Mouse (Mus musculus) heart, embryonic 14.5 days (tissue): ENCODE data around the gene 1810009A15Rik. TPM values are rescaled to one million over a fixed set of nuclear protein-coding genes. Genes with fewer than 3 reads are reported as not detected.

Source experiments
- ATAC-seq: fragments of 200-750 bp; cut with Nextera tagmentation; 2 replicates; pipeline ENCODE4 v1.8.0; 2017; ENCODE audit warnings: low read depth, moderate TSS enrichment; ENCODE audit not compliant: insufficient number of reproducible peaks, insufficient read depth, low FRiP score
- H3K27ac ChIP-seq, 2 experiments: fragments of 200-500 bp in 1 of 2; fragments of 300-500 bp in 1 of 2; sonication (generic) in 1 of 2; replicated peaks in 1 of 2; 2 replicates each; pipeline ENCODE4 v1.5.1; 2012 to 2014; ENCODE audit warnings: low read depth in 2 of 2, low read length in 2 of 2, control low read depth in 1 of 2, mild to moderate bottlenecking in 1 of 2, mixed read lengths in 1 of 2; ENCODE audit not compliant: control insufficient read depth in 1 of 2, insufficient read depth in 1 of 2
- H3K27me3 ChIP-seq: fragments of 300-500 bp; sonication (generic); 2 replicates; pipeline ENCODE4 v1.6.1; 2014; ENCODE audit warnings: mild to moderate bottlenecking, low read length, control low read depth; ENCODE audit not compliant: control insufficient read depth, insufficient read depth
- H3K36me3 ChIP-seq: fragments of 300-500 bp; sonication (generic); 2 replicates; pipeline ENCODE4 v1.6.1; 2014; ENCODE audit warnings: mild to moderate bottlenecking, control low read depth, low read length, mixed read lengths; ENCODE audit not compliant: control insufficient read depth, insufficient read depth
- H3K4me1 ChIP-seq, 2 experiments: fragments of 200-500 bp in 1 of 2; fragments of 300-500 bp in 1 of 2; sonication (generic) in 1 of 2; 2 replicates each; pipeline ENCODE4 v1.6.1; 2012 to 2014; ENCODE audit warnings: low read length in 2 of 2, control low read depth in 1 of 2, mixed read lengths in 1 of 2; ENCODE audit not compliant: control insufficient read depth in 2 of 2, insufficient read depth in 2 of 2
- H3K4me2 ChIP-seq: fragments of 300-500 bp; sonication (generic); 2 replicates; pipeline ENCODE4 v1.6.1; 2014; ENCODE audit warnings: mild to moderate bottlenecking, low read length
- H3K4me3 ChIP-seq, 2 experiments: fragments of 200-500 bp in 1 of 2; fragments of 300-500 bp in 1 of 2; sonication (generic) in 1 of 2; 2 replicates each; pipeline ENCODE4 v1.5.1; 2012 to 2014; ENCODE audit warnings: low read length in 2 of 2, mild to moderate bottlenecking in 2 of 2, control low read depth in 1 of 2, low read depth in 1 of 2, moderate library complexity in 1 of 2; ENCODE audit not compliant: control insufficient read depth in 1 of 2, insufficient read depth in 1 of 2
- H3K9ac ChIP-seq: fragments of 300-500 bp; sonication (generic); 2 replicates; pipeline ENCODE4 v1.6.1; 2014; ENCODE audit warnings: mild to moderate bottlenecking, low read length
- H3K9me3 ChIP-seq: fragments of 300-500 bp; sonication (generic); 2 replicates; pipeline ENCODE4 v1.6.1; 2016; ENCODE audit warnings: low read length, control low read depth; ENCODE audit not compliant: control insufficient read depth
- WGBS: fragments of 180-500 bp; shearing (Covaris S2); extraction: QIAGEN DNeasy Blood & Tissue Kit; methylation state at CpG from one replicate; pipeline ENCODE4 v1.1.7; 2014; 5-methylcytosine and 5-hydroxymethylcytosine counted together
- polyA plus RNA-seq: library from polyadenylated mRNA; unstranded; fragments of >200 nt; fragmentation: Nextera tagmentation; extraction: Ambion mirVana; gene quantifications from 2 replicates; pipeline ENCODE4 v1.2.1, GENCODE M21; 2014

Gene 1810009A15Rik
- 53.7 and 55.8 TPM in 2 replicates for polyA plus RNA-seq

DNA sequence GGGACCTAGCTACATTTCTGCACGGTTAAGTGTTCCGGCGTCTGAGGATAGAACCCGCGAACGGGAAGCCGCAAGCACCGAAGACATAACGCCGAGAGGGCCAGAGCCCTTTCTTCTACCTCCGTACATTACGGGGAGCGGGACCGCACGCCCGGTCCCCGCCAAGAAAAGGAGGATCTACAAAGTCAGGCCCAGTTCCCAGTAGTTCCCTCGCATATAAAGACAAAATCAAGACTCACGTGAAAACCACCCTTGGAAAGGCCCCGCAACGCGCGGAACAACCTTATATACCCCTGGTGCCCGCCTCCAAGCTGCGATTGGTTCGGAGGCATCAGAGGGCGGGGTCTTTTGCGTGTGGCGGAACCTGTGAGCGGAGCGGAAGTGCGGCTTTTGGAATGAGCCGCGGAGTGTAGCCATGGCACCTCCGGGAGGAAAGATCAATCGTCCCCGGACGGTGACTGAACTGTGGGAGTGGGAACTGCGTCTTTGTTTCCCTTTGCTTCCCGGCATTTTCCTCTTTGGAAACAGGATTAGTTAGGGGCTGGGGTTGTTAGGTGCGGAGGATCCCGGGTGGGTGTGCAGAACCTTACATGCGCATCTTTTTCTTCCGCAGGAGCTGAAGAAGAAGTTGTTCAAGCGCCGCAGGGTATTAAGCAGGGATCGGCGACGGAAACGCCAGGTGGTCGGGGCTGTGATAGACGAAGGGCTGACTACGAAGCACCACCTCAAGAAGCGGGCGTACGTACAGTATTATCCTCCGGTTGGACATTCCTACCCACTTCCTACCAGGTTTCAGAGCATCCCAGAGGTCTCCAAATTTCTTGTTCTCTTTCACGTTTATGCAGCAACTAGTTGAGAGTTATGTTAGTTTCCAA, at the start of gene 1810009A15Rik, which contains the start of gene Gm49416:
Gene 1810009A15Rik (plus strand): TSS at position 343 of the 875 bp plus-strand sequence.
Gene Gm49416 (plus strand): TSS at position 416 of the 875 bp plus-strand sequence.
- Histone ChIP-seq H3K9ac (peak within 1 kb of the TSS; percentile 90), H3K36me3 (peaks cover 13% of the 10 kb centered on the region), H3K27me3 (no peaks in the 10 kb centered on the region), H3K4me2 (peak within 1 kb of the TSS; percentile 90), H3K4me1 (peaks cover 4 to 15% of the 10 kb centered on the region in 2 experiments), H3K4me3 (peak within 1 kb of the TSS; percentile 78 to 82), H3K27ac (peak within 1 kb of the TSS; percentile 66 to 82), H3K9me3 (no peaks in the 10 kb centered on the region)
- WGBS = under 1% methylated on average over 58 of the region's 58 CpGs
- peak; percentile 88 for ATAC-seq

- Histone ChIP-seq H3K4me2 (peak within 1 kb of the TSS; percentile 83), H3K4me3 (peak within 1 kb of the TSS; percentile 50 to 63), H3K27ac (peak within 1 kb of the TSS; percentile 92 to 93), H3K36me3 (peaks cover 37% of the 10 kb centered on the region), H3K9ac (peak within 1 kb of the TSS; percentile 79), H3K4me1 (peaks cover 20 to 30% of the 10 kb centered on the region in 2 experiments), H3K9me3 (no peaks in the 10 kb centered on the region), H3K27me3 (no peaks in the 10 kb centered on the region)
- no peak for ATAC-seq
- WGBS = 62% methylated on average over 11 of the region's 11 CpGs
These were observed 49.3 kb upstream of the 1810009A15Rik start, which contains the start of gene Gng3 for GRCm38 (mm10) chr19:8839103-8839907. Gene Gng3 (minus strand): TSS chr19:8839194.

DNA sequence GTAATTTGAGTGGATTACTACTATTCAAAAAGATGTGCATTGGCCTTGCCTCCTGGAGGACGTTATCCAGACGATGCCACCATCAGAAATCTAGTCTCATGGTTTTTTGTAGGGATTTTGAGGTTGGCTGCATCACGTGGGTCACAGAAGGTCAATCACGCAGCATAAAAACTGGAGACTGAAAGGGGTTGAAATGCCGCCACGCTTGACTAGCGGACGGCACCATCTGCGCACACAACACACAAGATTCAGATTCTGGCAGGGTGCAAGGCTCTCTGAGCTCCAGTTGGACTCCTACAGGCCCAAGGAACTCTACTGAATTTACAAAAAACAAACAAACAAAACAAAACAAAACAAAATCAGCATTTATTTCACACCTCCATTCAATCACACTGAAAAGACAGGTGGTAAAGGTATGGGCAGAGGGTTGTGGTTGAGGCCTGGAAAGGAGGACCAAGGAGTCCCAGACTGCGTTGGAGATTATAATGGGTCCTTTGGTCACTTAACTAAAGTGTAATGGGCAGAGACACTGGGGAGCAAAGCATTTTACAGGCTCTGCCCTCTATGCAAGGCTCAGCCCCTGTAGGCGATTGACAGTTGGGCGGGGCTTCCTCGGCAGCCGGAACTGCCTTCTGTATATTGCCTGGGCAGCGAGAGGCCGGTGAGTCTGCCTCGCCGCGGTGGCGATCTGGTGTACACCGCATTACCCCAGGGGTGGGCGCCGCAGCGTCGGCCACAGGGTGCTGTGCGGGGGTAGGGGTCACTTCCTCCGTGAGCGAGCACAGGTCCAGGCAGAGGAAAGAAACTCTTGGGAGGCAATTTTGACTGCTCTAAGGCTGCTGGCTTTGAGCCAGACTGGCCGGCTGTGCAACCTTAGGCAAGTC, 48.5 kb upstream of the 1810009A15Rik start:
- WGBS = 25% methylated on average over 29 of the region's 29 CpGs
- ATAC-seq = peak; percentile 42; the same call in 1 of the 2 replicates

GRCm38 (mm10) chr19:8841012-8841411, 47.6 kb upstream of the 1810009A15Rik start:
- no peaks in the 10 kb centered on the region for H3K27me3 ChIP-seq
- H3K9me3 ChIP-seq = no peaks in the 10 kb centered on the region
- H3K4me3 ChIP-seq = peak overlapping the region; percentile 51 to 53; a peak in 3 of 4 replicates
- H3K4me1 ChIP-seq = peaks cover 20 to 30% of the 10 kb centered on the region in 2 experiments
- H3K4me2 ChIP-seq = peak overlapping the region; percentile 83
- 88% methylated on average over 7 of the region's 7 CpGs for WGBS
- peaks cover 31% of the 10 kb centered on the region for H3K36me3 ChIP-seq
- no peak for ATAC-seq
- no peak overlapping the region for H3K27ac ChIP-seq
- H3K9ac ChIP-seq = peak overlapping the region; percentile 77

More for the DNA sequence above, 48.5 kb upstream of the 1810009A15Rik start:
- peak overlapping the region; percentile 77 for H3K9ac ChIP-seq
- peaks cover 31% of the 10 kb centered on the region for H3K36me3 ChIP-seq
- H3K4me3 ChIP-seq = peak overlapping the region; percentile 51 to 53
- H3K9me3 ChIP-seq = no peaks in the 10 kb centered on the region
- peak overlapping the region; percentile 83 for H3K4me2 ChIP-seq
- H3K27ac ChIP-seq = no peak overlapping the region
- no peaks in the 10 kb centered on the region for H3K27me3 ChIP-seq
- peaks cover 20 to 30% of the 10 kb centered on the region in 2 experiments for H3K4me1 ChIP-seq

DNA sequence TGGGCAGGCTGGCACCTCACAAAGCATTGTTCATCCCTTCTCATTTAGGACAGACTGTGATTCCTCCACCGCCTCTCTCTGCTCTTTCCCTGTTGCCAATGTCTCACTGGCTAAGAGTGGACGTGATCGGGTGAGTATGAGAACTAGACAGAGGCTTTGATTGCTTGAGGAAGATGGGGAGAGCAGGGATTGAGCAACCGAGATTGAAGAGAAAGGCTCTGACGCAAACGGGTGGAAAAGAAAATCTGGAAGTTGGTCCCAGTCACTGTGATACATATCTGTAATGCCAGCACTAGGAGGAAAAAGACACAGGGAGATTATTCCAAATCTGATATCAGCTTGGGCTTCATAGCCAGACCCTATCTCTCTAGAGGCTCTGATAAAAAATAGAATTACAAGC, 45.7 kb upstream of the 1810009A15Rik start:
- Histone ChIP-seq H3K27ac (no peak overlapping the region), H3K36me3 (peaks cover 48% of the 10 kb centered on the region), H3K9ac (no peak overlapping the region; the same call in 1 of the 2 replicates), H3K4me2 (no peak overlapping the region), H3K4me1 (peaks cover 20 to 27% of the 10 kb centered on the region in 2 experiments), H3K27me3 (no peaks in the 10 kb centered on the region), H3K9me3 (no peaks in the 10 kb centered on the region), H3K4me3 (no peak overlapping the region)
- WGBS = 89% methylated on average over 6 of the region's 6 CpGs
- no peak for ATAC-seq

DNA sequence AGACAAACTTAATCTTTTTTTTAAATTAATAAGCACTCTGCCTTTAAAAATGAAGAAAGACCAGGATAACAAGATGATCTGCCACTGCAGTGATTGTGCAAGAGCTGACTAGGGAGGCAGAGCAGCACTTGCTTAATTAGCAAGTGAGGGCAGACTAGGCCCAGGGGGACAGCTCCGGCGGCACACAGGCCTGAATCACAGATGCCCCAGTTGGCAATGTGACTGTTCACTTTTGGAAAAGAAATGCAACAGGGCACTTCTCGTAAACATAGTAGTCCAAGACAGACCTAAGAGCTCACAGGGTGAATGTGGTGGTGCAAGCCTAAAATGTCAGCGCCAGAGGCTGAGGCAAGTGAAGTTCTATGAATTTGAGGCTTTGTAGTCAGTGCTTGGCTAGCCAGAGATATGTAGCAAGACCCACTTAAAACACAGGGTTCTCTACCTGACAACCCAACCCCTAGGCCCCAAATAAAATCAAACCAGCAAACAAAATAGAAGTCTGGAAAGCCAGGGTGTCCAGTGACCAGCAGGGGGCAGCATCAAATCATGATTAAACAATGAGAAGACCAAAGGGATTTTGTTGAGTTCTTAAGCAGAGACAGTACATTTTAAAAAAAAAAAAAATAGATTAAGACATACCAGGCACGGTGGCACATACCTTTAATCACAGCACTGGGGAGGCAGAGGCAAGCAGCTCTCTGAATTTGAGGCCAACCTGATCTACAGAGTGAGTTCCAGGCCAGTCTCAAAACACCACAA, 44.1 kb upstream of the 1810009A15Rik start:
- WGBS = 58% methylated on average over 5 of the region's 5 CpGs
- H3K9ac ChIP-seq = no peak overlapping the region
- H3K27me3 ChIP-seq = no peaks in the 10 kb centered on the region
- no peak overlapping the region for H3K27ac ChIP-seq
- H3K36me3 ChIP-seq = peaks cover 56% of the 10 kb centered on the region
- no peaks in the 10 kb centered on the region for H3K9me3 ChIP-seq
- no peak overlapping the region for H3K4me3 ChIP-seq
- ATAC-seq = no peak
- H3K4me2 ChIP-seq = no peak overlapping the region
- peaks cover 7 to 11% of the 10 kb centered on the region in 2 experiments; a peak in 3 of 4 replicates for H3K4me1 ChIP-seq
